ENCODE assay signal across 9 mouse cellular contexts in the genomic region with DNA sequence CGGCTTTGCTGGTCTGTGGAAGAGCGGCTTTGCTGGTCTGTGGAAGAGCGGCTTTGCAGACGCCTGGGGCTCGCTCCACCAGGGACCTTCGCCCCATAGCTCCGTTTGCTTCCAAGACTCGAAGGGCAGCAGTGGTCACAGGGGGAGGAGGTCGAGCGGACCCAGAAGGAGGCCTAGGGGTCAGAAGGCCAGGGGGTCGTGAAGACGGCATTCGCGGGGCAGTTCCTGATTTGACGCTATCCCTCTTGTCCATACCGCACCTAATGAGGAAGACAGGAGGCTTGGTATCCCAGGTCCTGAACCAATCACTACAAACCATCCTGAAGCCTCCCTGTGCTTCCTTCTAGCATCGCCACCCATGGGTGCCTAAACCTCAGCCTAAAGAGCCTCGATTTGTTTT. TPM values are rescaled to one million over a fixed set of nuclear protein-coding genes. Genes with fewer than 3 reads are reported as not detected.
DNase-seq lines count a peak whose midpoint lies in the region; ATAC-seq lines count a peak whose summit lies in the region.
"Had no signal": no experiment of that assay in that cellular context is flagged by ENCODE, and none has a peak within 500 bp of the region (broad histone marks: within the 10 kb centered on the region; RNA-seq: fewer than 3 reads in every experiment).

No protein-coding gene starts in this region.

- H3K27ac ChIP-seq in kidney, embryonic 16.5 days (ENCODE audit: low read length) = no peak overlapping the region
- peak overlapping the region; percentile 95 for H3K27ac ChIP-seq in forebrain, embryonic 10.5 days

- intact Hi-C loops in left cerebral cortex, postnatal 25 days (cut with DNase I) = loop anchor here (2.0 to 5.0 kb wide), 2 partner anchors 23 to 41 kb away; a partner anchor contains a TSS

- H3K4me1 ChIP-seq in kidney, embryonic 16.5 days (ENCODE audit: insufficient read depth, low read length) = peaks cover 30% of the 10 kb centered on the region
- peaks cover 55% of the 10 kb centered on the region for H3K4me1 ChIP-seq in forebrain, embryonic 10.5 days

- H3K9me3 ChIP-seq in kidney, embryonic 16.5 days (ENCODE audit: low read length) = no peaks in the 10 kb centered on the region
- no peaks in the 10 kb centered on the region for H3K9me3 ChIP-seq in forebrain, embryonic 10.5 days

- H3K9ac ChIP-seq in kidney, embryonic 16.5 days (replicated peaks; ENCODE audit: low read length) = peak overlapping the region; percentile 64

- peaks cover 39% of the 10 kb centered on the region for H3K27me3 ChIP-seq in kidney, embryonic 16.5 days (ENCODE audit: insufficient read depth, low read length)
- H3K27me3 ChIP-seq in forebrain, embryonic 10.5 days (ENCODE audit: poor library complexity, severe bottlenecking) = peaks cover 62% of the 10 kb centered on the region

- no peak for DNase-seq in kidney, adult 9 months
- DNase-seq in forebrain, embryonic 10.5 days (ENCODE audit: extremely low spot score, low spot score) = peak; percentile 24
- DNase-seq in induced T-regulatory cell, adult 2 months (ENCODE audit: low read depth) = peak; percentile 17
- DNase-seq in naive thymus-derived CD4-positive, alpha-beta T cell, adult 2 months (ENCODE audit: low read depth) = peak; percentile 13
- DNase-seq in left cerebral cortex, postnatal 25 days (ENCODE audit: low spot score in 2 of 2) = no peak
- no peak for DNase-seq in urinary bladder, postnatal 10 days (ENCODE audit: low spot score)

- H3K4me3 ChIP-seq in kidney, embryonic 16.5 days (ENCODE audit: low read length) = peak overlapping the region; percentile 46
- peak overlapping the region; percentile 72 for H3K4me3 ChIP-seq in forebrain, embryonic 10.5 days

- H3K36me3 ChIP-seq in kidney, embryonic 16.5 days (ENCODE audit: insufficient read depth, low read length) = no peaks in the 10 kb centered on the region
- H3K36me3 ChIP-seq in forebrain, embryonic 10.5 days (replicated peaks) = peaks cover 10% of the 10 kb centered on the region

- no peak for ATAC-seq in kidney, embryonic 16.5 days (ENCODE audit: low FRiP score, low TSS enrichment)
- ATAC-seq in monocyte, adult 5-6 weeks (replicated peaks; ENCODE audit: insufficient number of reproducible peaks, low FRiP score, low TSS enrichment, poor library complexity, severe bottlenecking) = no peak

- WGBS in kidney, embryonic 16.5 days = 8% methylated on average over 18 of the region's 18 CpGs
- 5% methylated on average over 18 of the region's 18 CpGs for WGBS in forebrain, embryonic 10.5 days

- H3K4me2 ChIP-seq in kidney, embryonic 16.5 days (replicated peaks; ENCODE audit: low read depth, low read length) = peak overlapping the region; percentile 66

RNA-seq across cellular contexts. Expression of a gene that starts 1.0 kb away (rescaled TPM):
- polyA plus RNA-seq in kidney, embryonic 16.5 days (2015; fragmentation: Nextera tagmentation; extraction: Ambion mirVana) = 4.7 TPM in 2 replicates
- 14.8 and 18.3 TPM in 2 replicates for polyA plus RNA-seq in forebrain, embryonic 10.5 days (2016; fragmentation: Nextera tagmentation; extraction: Ambion mirVana)
- total RNA-seq in left cerebral cortex, postnatal 25 days (2021) = 10 to 100 TPM; 37.7 to 41.3 TPM
- total RNA-seq in monocyte, adult 5-6 weeks (2017) = 0.19 TPM in 1 of 3 replicates, not detected in the others

RNA-seq across cellular contexts. Expression of a gene that starts 10.3 kb away (rescaled TPM):
- polyA plus RNA-seq in kidney, embryonic 16.5 days (2015; fragmentation: Nextera tagmentation; extraction: Ambion mirVana) = 1.4 and 1.6 TPM in 2 replicates
- 0.12 and 0.22 TPM in 2 replicates for polyA plus RNA-seq in forebrain, embryonic 10.5 days (2016; fragmentation: Nextera tagmentation; extraction: Ambion mirVana)
- total RNA-seq in left cerebral cortex, postnatal 25 days (2021) = not detected
- 0.11 to 0.19 TPM in 2 of 3 replicates, not detected in the other for total RNA-seq in monocyte, adult 5-6 weeks (2017)
- total RNA-seq: left cerebral cortex, postnatal 10 days had no signal

RNA-seq across cellular contexts. Expression of a gene that starts 22.2 kb away (rescaled TPM):
- polyA plus RNA-seq in kidney, embryonic 16.5 days (2015; fragmentation: Nextera tagmentation; extraction: Ambion mirVana) = 30.6 and 33.6 TPM in 2 replicates
- polyA plus RNA-seq in forebrain, embryonic 10.5 days (2016; fragmentation: Nextera tagmentation; extraction: Ambion mirVana) = 29.9 and 31.4 TPM in 2 replicates
- 10 to 100 TPM; 85.7 to 87.5 TPM for total RNA-seq in left cerebral cortex, postnatal 25 days (2021)
- total RNA-seq in monocyte, adult 5-6 weeks (2017) = 42.6 to 60.0 TPM (median 43.3 TPM) in 3 replicates

RNA-seq across cellular contexts. Expression of a gene that starts 22.4 kb away (rescaled TPM):
- polyA plus RNA-seq in kidney, embryonic 16.5 days (2015; fragmentation: Nextera tagmentation; extraction: Ambion mirVana) = 1.2 and 1.3 TPM in 2 replicates
- polyA plus RNA-seq in forebrain, embryonic 10.5 days (2016; fragmentation: Nextera tagmentation; extraction: Ambion mirVana) = 0.70 and 0.81 TPM in 2 replicates
- total RNA-seq in left cerebral cortex, postnatal 25 days (2021) = under 1 TPM; 0.23 to 0.57 TPM
- not detected in 3 replicates for total RNA-seq in monocyte, adult 5-6 weeks (2017)

RNA-seq across cellular contexts. Expression of a gene that starts 31.7 kb away (rescaled TPM):
- polyA plus RNA-seq in kidney, embryonic 16.5 days (2015; fragmentation: Nextera tagmentation; extraction: Ambion mirVana) = 4.2 and 4.8 TPM in 2 replicates
- polyA plus RNA-seq in forebrain, embryonic 10.5 days (2016; fragmentation: Nextera tagmentation; extraction: Ambion mirVana) = 2.5 and 4.1 TPM in 2 replicates
- total RNA-seq in left cerebral cortex, postnatal 25 days (2021) = 1 to 10 TPM; 6.4 to 7.8 TPM
- 0.95 to 1.8 TPM (median 0.97 TPM) in 3 replicates for total RNA-seq in monocyte, adult 5-6 weeks (2017)

Comparison
In these comparisons a context has a peak if more than half of its experiments do, and no peak if none do; other contexts are left out.
1. DNase-seq: peak in forebrain, embryonic 10.5 days (single experiment), induced T-regulatory cell, adult 2 months (single experiment) and naive thymus-derived CD4-positive, alpha-beta T cell, adult 2 months (single experiment); none in kidney, adult 9 months (single experiment), left cerebral cortex, postnatal 25 days (0 of 2) and urinary bladder, postnatal 10 days (single experiment).
2. RNA of a gene that starts 1.0 kb away (total RNA-seq): 37.7 to 41.3 TPM in left cerebral cortex, postnatal 25 days; 0.19 TPM in monocyte, adult 5-6 weeks; every median in the first group is over 10 times any median in the second.